Mouse (Mus musculus): Measurements from ENCODE around the gene Eps8l3.
"Not testable (repeated sequence)": the region's sequence is repeated elsewhere in the genome, so short reads cannot be mapped to it uniquely, and the experiment has no call there.

Gene Eps8l3

GRCm38 (mm10) chr3:107853232-107854181 is 23.5 kb upstream of the Eps8l3 start:
- no peak for DNase-seq (ENCODE audit: low spot score in 2 of 2)

GRCm38 (mm10) chr3:107855368-107855767 is 21.7 kb upstream of the Eps8l3 start:
- DNase-seq (ENCODE audit: low spot score in 2 of 2), result no peak

- no peak for DNase-seq (ENCODE audit: low spot score in 2 of 2)
Measured at GRCm38 (mm10) chr3:107857646-107858045, 19.4 kb upstream of the Eps8l3 start.

- not testable (repeated sequence) for DNase-seq (ENCODE audit: low spot score in 2 of 2)
Measured at GRCm38 (mm10) chr3:107861483-107861882, 15.5 kb upstream of the Eps8l3 start.

- DNase-seq (ENCODE audit: low spot score in 2 of 2), result no peak
Measured at GRCm38 (mm10) chr3:107862471-107862870, 14.6 kb upstream of the Eps8l3 start.

GRCm38 (mm10) chr3:107863471-107863870 is 13.6 kb upstream of the Eps8l3 start:
- no peak for DNase-seq (ENCODE audit: low spot score in 2 of 2)

- DNase-seq (ENCODE audit: low spot score in 2 of 2), result peak; percentile 94 to 99
Measured at GRCm38 (mm10) chr3:107863898-107864603, 13.0 kb upstream of the Eps8l3 start.

- no peak for DNase-seq (ENCODE audit: low spot score in 2 of 2)
Measured at GRCm38 (mm10) chr3:107865364-107866091, 11.5 kb upstream of the Eps8l3 start.

GRCm38 (mm10) chr3:107867086-107867485 is 9.9 kb upstream of the Eps8l3 start:
- peak; percentile 90 to 93 for DNase-seq (ENCODE audit: low spot score in 2 of 2)

GRCm38 (mm10) chr3:107868452-107868851 is 8.6 kb upstream of the Eps8l3 start:
- no peak for DNase-seq (ENCODE audit: low spot score in 2 of 2)

- no peak for DNase-seq (ENCODE audit: low spot score in 2 of 2)
Measured at GRCm38 (mm10) chr3:107869097-107869496, 7.9 kb upstream of the Eps8l3 start.

GRCm38 (mm10) chr3:107869925-107870324 is 7.1 kb upstream of the Eps8l3 start:
- no peak for DNase-seq (ENCODE audit: low spot score in 2 of 2)

GRCm38 (mm10) chr3:107873335-107874251 is 3.4 kb upstream of the Eps8l3 start:
- DNase-seq (ENCODE audit: low spot score in 2 of 2), result no peak

GRCm38 (mm10) chr3:107875231-107875630 is 1.8 kb upstream of the Eps8l3 start:
- DNase-seq (ENCODE audit: low spot score in 2 of 2), result no peak

- DNase-seq (ENCODE audit: low spot score in 2 of 2), result no peak
Measured at GRCm38 (mm10) chr3:107877747-107878736, 1.0 kb downstream of the Eps8l3 start.

GRCm38 (mm10) chr3:107887674-107888495 is 10.9 kb downstream of the Eps8l3 start:
- DNase-seq (ENCODE audit: low spot score in 2 of 2), result peak in 1 of 2 experiments; percentile 43

GRCm38 (mm10) chr3:107889236-107889635 is 12.2 kb downstream of the Eps8l3 start:
- not testable (repeated sequence) for DNase-seq (ENCODE audit: low spot score in 2 of 2)

GRCm38 (mm10) chr3:107895194-107895719 is 18.2 kb downstream of the Eps8l3 start:
- no peak for DNase-seq (ENCODE audit: low spot score in 2 of 2)
